18 mouse cellular contexts compared by ENCODE assay signal in genomic region chr1:71310614-71311013, GRCm38 (mm10).
"Had no signal": no experiment of that assay in that cellular context is flagged by ENCODE, and none has a peak within 500 bp of the region (broad histone marks: within the 10 kb centered on the region; RNA-seq: fewer than 3 reads in every experiment).

No protein-coding gene starts in this region.

- H3K27me3 ChIP-seq: liver, embryonic 12.5 days; midbrain, embryonic 12.5 days; neural tube, embryonic 13.5 days; neural tube, embryonic 15.5 days had no signal

- H3K4me1 ChIP-seq: liver, embryonic 12.5 days; neural tube, embryonic 15.5 days had no signal

- H3K9me3 ChIP-seq: liver, embryonic 12.5 days; midbrain, embryonic 10.5 days; midbrain, embryonic 12.5 days; neural tube, embryonic 13.5 days; neural tube, embryonic 15.5 days had no signal

- H3K4me3 ChIP-seq: liver, embryonic 12.5 days; midbrain, embryonic 10.5 days; midbrain, embryonic 12.5 days; myocyte; neural tube, embryonic 13.5 days; neural tube, embryonic 15.5 days had no signal

- DNase-seq: lung, postnatal 10 days; midbrain, embryonic 14.5 days; retina, postnatal 1 day; right cerebral cortex, adult 18-20 months; right cerebral cortex, postnatal 25 days; right cerebral cortex, postnatal 4 days; spleen, adult 18-20 months; thymus, adult 18-20 months; thymus, postnatal 14 days; thymus, postnatal 36 days had no signal

- H3K9ac ChIP-seq: liver, embryonic 12.5 days; liver, embryonic 14.5 days; midbrain, embryonic 12.5 days; neural tube, embryonic 13.5 days; neural tube, embryonic 15.5 days had no signal

- ATAC-seq: liver, embryonic 12.5 days; midbrain, embryonic 16.5 days had no signal

- H3K36me3 ChIP-seq: liver, embryonic 12.5 days; midbrain, embryonic 10.5 days; midbrain, embryonic 12.5 days; neural tube, embryonic 13.5 days; neural tube, embryonic 15.5 days had no signal

- H3K4me2 ChIP-seq: liver, embryonic 12.5 days; midbrain, embryonic 12.5 days; neural tube, embryonic 13.5 days; neural tube, embryonic 15.5 days had no signal

- H3K27ac ChIP-seq: liver, embryonic 12.5 days; liver, embryonic 14.5 days; midbrain, embryonic 10.5 days; midbrain, embryonic 12.5 days; neural tube, embryonic 13.5 days; neural tube, embryonic 15.5 days had no signal
